Mouse (Mus musculus): ENCODE results near the gene Gucy2c. TPM values are rescaled to one million over a fixed set of nuclear protein-coding genes. Genes with fewer than 3 reads are reported as not detected.

Gucy2c gene
- polyA plus RNA-seq, 1 experiment from 2014 or later, result 78.4 TPM

DNA sequence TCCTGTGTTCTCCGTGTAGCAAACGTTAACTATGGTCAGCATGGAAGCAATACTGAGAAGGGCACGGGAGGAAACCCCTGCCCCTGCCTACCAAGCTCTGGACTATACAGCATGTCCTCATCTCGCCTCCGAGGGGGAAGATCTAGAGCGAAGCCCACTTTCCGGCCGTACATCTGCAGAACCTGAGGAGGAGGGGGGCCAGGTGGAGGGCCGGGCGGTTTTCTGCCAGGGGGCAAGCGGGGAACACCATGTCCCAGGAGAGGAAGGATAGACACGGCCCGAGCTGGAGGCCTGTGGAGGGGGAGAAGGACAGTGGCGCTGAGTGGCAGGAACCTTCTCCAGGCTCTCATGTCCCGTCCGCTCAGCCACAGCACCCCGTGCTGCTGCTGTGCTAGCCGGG lies 39.5 kb upstream of the Gucy2c start:
- no peaks in the 10 kb centered on the region for H3K9me3 ChIP-seq (ENCODE audit: control insufficient read depth)
- no peaks in the 10 kb centered on the region for H3K27me3 ChIP-seq (replicated peaks; ENCODE audit: control insufficient read depth, insufficient read depth, low read length)
- H3K27ac ChIP-seq (ENCODE audit: low read depth, low read length), result no peak overlapping the region
- H3K9ac ChIP-seq (ENCODE audit: low read depth, low read length), result no peak overlapping the region
- ATAC-seq, result no peak
- H3K4me1 ChIP-seq (replicated peaks; ENCODE audit: control insufficient read depth, insufficient read depth, low read length), result no peaks in the 10 kb centered on the region
- H3K4me3 ChIP-seq (ENCODE audit: low read depth, low read length), result no peak overlapping the region
- H3K4me2 ChIP-seq (replicated peaks; ENCODE audit: low read depth), result no peak overlapping the region
- H3K36me3 ChIP-seq (ENCODE audit: control insufficient read depth, insufficient read depth), result peaks cover 81% of the 10 kb centered on the region
- 96% methylated on average over 18 of the region's 18 CpGs for WGBS
- no peak for TF ChIP-seq CTCF (IDR thresholded peaks at IDR 0.05; ENCODE audit: low read depth)

DNA sequence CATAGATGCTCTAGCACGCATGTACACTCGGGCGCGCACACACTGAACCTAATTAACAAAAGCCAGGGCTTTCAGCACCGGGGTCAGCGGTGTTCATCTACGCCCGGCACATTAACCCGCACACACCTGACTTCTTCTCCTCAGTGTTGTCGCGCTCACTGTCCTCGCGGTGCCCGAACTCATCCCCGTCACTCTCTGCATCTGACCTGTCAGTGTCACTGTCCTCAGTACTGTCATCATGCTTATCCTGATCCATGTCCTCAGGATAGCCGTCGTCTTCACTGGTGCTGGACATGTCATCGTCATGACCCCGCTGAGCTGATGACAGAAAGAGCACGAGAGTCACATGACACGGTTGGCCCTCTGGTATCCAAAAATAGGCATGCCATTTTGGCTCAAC lies 38.8 kb upstream of the Gucy2c start:
- H3K9me3 ChIP-seq (ENCODE audit: control insufficient read depth), result no peaks in the 10 kb centered on the region
- no peak for TF ChIP-seq CTCF (IDR thresholded peaks at IDR 0.05; ENCODE audit: low read depth)
- no peaks in the 10 kb centered on the region for H3K27me3 ChIP-seq (replicated peaks; ENCODE audit: control insufficient read depth, insufficient read depth, low read length)
- no peak overlapping the region for H3K27ac ChIP-seq (ENCODE audit: low read depth, low read length)
- no peak overlapping the region for H3K4me2 ChIP-seq (replicated peaks; ENCODE audit: low read depth)
- ATAC-seq, result no peak
- no peak overlapping the region for H3K9ac ChIP-seq (ENCODE audit: low read depth, low read length)
- peaks cover 87% of the 10 kb centered on the region for H3K36me3 ChIP-seq (ENCODE audit: control insufficient read depth, insufficient read depth)
- 97% methylated on average over 21 of the region's 21 CpGs for whole genome bisulfite sequencing
- H3K4me1 ChIP-seq (replicated peaks; ENCODE audit: control insufficient read depth, insufficient read depth, low read length), result no peaks in the 10 kb centered on the region
- no peak overlapping the region for H3K4me3 ChIP-seq (ENCODE audit: low read depth, low read length)

DNA sequence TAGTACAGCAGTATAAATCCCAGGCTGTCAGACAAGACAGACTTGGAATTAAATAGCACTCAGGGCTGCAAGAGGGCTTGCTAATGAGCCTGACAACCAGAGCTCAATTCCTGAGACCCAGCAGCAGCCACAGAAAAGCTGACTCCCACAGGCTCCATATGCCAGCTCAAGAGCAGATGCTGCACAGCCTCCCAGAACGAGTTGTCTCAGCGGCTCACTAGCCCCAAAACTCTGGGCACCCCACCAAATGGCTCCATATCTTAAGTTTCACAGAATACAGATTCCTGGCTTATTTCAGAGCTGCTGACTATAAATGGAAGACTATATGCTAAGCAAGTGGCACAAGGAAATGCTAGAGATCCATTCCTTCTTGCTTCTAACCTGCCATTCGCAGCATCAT lies 36.0 kb upstream of the Gucy2c start:
- H3K4me1 ChIP-seq (replicated peaks; ENCODE audit: control insufficient read depth, insufficient read depth, low read length), result no peaks in the 10 kb centered on the region
- H3K9me3 ChIP-seq (ENCODE audit: control insufficient read depth), result no peaks in the 10 kb centered on the region
- 90% methylated on average over 3 of the region's 3 CpGs for WGBS
- H3K36me3 ChIP-seq (ENCODE audit: control insufficient read depth, insufficient read depth), result peaks cover 84% of the 10 kb centered on the region
- ATAC-seq, result no peak
- H3K4me2 ChIP-seq (replicated peaks; ENCODE audit: low read depth), result no peak overlapping the region
- no peak overlapping the region for H3K9ac ChIP-seq (ENCODE audit: low read depth, low read length)
- TF ChIP-seq CTCF (IDR thresholded peaks at IDR 0.05; ENCODE audit: low read depth), result no peak
- H3K27me3 ChIP-seq (replicated peaks; ENCODE audit: control insufficient read depth, insufficient read depth, low read length), result no peaks in the 10 kb centered on the region
- no peak overlapping the region for H3K27ac ChIP-seq (ENCODE audit: low read depth, low read length)
- H3K4me3 ChIP-seq (ENCODE audit: low read depth, low read length), result no peak overlapping the region

DNA sequence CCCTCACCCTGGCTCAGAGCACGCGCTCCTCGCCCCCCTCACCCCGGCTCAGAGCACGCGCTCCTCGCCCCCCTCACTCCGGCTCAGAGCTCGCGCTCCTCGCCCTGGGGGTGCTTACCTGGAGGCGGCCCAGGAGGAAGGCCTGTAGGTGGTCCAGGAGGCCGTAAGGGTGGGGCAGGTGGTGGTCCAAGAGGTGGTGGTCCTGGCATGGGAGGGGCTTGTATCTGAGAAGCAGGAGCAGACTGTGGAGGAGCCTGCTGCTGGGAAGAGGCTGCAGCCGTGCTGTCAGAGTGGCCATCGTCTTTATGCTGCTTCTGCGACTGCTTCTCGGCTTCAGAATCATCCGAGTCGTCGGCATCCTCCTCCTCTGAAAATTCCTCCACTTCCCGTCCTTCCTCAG lies 35.3 kb upstream of the Gucy2c start:
- Histone ChIP-seq H3K4me1 (replicated peaks; ENCODE audit: control insufficient read depth, insufficient read depth, low read length) (0 out of 2 replicates have a peak, but pooled peaks cover 4% of the 10 kb centered on the region), H3K27ac (ENCODE audit: low read depth, low read length) (no peak overlapping the region), H3K4me2 (replicated peaks; ENCODE audit: low read depth) (no peak overlapping the region), H3K9me3 (ENCODE audit: control insufficient read depth) (no peaks in the 10 kb centered on the region), H3K27me3 (replicated peaks; ENCODE audit: control insufficient read depth, insufficient read depth, low read length) (no peaks in the 10 kb centered on the region), H3K4me3 (ENCODE audit: low read depth, low read length) (no peak overlapping the region), H3K9ac (ENCODE audit: low read depth, low read length) (no peak overlapping the region), H3K36me3 (ENCODE audit: control insufficient read depth, insufficient read depth) (peaks cover 77% of the 10 kb centered on the region)
- no peak for ATAC-seq
- no peak for TF ChIP-seq CTCF (IDR thresholded peaks at IDR 0.05; ENCODE audit: low read depth)
- WGBS, result 90% methylated on average over 21 of the region's 21 CpGs

DNA sequence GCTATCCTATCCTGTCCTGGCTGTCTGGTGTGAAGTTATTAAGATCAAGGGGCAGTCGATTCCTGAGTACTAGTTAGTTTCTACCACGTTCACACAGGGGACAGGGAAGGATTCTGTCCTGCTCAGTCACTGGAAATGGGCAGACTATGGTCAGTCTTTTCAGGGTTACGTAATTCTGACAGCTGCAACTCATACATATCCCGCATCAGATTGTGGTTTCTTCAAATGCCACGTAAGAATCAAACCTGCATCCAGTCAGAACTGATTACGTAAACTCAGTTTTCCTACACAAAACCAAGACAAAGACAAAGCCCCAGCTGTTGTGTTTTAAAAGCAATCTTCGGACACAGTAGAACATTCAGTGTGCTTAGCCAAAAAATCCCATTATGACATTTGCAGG lies 33.8 kb upstream of the Gucy2c start:
- peaks cover 10% of the 10 kb centered on the region; the same call in 1 of the 2 replicates for H3K4me1 ChIP-seq (replicated peaks; ENCODE audit: control insufficient read depth, insufficient read depth, low read length)
- ATAC-seq, result no peak
- no peak overlapping the region for H3K9ac ChIP-seq (ENCODE audit: low read depth, low read length)
- H3K27me3 ChIP-seq (replicated peaks; ENCODE audit: control insufficient read depth, insufficient read depth, low read length), result no peaks in the 10 kb centered on the region
- no peak overlapping the region for H3K4me2 ChIP-seq (replicated peaks; ENCODE audit: low read depth)
- H3K36me3 ChIP-seq (ENCODE audit: control insufficient read depth, insufficient read depth), result peaks cover 62% of the 10 kb centered on the region
- no peak overlapping the region for H3K4me3 ChIP-seq (ENCODE audit: low read depth, low read length)
- H3K27ac ChIP-seq (ENCODE audit: low read depth, low read length), result no peak overlapping the region
- WGBS, result 86% methylated on average over 7 of the region's 7 CpGs
- no peaks in the 10 kb centered on the region for H3K9me3 ChIP-seq (ENCODE audit: control insufficient read depth)
- no peak for TF ChIP-seq CTCF (IDR thresholded peaks at IDR 0.05; ENCODE audit: low read depth)

DNA sequence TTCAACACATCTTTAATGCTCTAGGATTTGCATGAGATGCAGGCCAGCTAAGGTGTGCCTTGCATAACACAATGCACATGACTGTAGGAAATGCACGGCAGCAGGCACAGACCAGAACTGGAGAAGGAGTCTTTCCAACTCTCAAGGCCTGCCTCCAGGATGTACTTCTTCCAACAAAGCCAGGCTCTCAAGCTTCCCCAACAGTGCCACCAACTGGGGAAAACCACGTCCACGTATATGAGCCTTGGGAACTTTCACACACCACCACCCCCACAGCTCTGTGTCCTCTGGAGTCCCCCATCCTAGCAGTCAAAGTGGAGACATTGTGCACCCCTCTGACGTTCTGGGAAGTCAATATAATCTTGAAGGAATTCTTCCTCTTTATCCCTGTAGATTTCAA lies 31.6 kb upstream of the Gucy2c start:
- Histone ChIP-seq H3K27me3 (replicated peaks; ENCODE audit: control insufficient read depth, insufficient read depth, low read length) (no peaks in the 10 kb centered on the region), H3K4me1 (replicated peaks; ENCODE audit: control insufficient read depth, insufficient read depth, low read length) (peaks cover 13% of the 10 kb centered on the region; the same call in 1 of the 2 replicates), H3K4me3 (ENCODE audit: low read depth, low read length) (no peak overlapping the region), H3K36me3 (ENCODE audit: control insufficient read depth, insufficient read depth) (peaks cover 44% of the 10 kb centered on the region), H3K4me2 (replicated peaks; ENCODE audit: low read depth) (no peak overlapping the region), H3K27ac (ENCODE audit: low read depth, low read length) (no peak overlapping the region), H3K9ac (ENCODE audit: low read depth, low read length) (no peak overlapping the region), H3K9me3 (ENCODE audit: control insufficient read depth) (no peaks in the 10 kb centered on the region)
- peak; percentile 70 for TF ChIP-seq CTCF (IDR thresholded peaks at IDR 0.05; ENCODE audit: low read depth)
- ATAC-seq, result no peak
- 23% methylated on average over 4 of the region's 4 CpGs for WGBS

DNA sequence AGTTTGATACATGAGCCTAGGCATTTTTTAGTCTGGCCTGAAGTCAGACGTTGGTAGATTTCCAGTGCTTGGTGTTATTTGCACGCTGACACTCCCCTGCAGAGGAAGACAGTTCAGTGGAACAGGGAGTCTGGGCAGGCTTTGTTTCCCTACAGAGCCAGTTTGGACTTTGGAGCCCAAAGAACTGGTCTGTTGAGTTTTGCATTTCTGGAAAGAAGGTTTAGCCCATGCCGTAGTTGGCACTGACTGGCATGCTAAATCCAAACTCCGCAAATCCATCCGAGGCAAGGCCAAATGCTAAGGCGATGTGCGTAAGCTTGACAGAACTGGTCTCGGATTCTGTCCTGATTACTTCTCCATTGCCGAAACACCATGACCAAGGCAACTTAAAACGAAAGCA lies 29.6 kb upstream of the Gucy2c start:
- Histone ChIP-seq H3K27ac (ENCODE audit: low read depth, low read length) (peak overlapping the region; percentile 35; the same call in 1 of the 2 replicates), H3K4me2 (replicated peaks; ENCODE audit: low read depth) (peak overlapping the region; percentile 35), H3K9ac (ENCODE audit: low read depth, low read length) (no peak overlapping the region), H3K4me3 (ENCODE audit: low read depth, low read length) (no peak overlapping the region), H3K36me3 (ENCODE audit: control insufficient read depth, insufficient read depth) (peaks cover 27% of the 10 kb centered on the region), H3K4me1 (replicated peaks; ENCODE audit: control insufficient read depth, insufficient read depth, low read length) (peaks cover 16% of the 10 kb centered on the region; the same call in 1 of the 2 replicates), H3K27me3 (replicated peaks; ENCODE audit: control insufficient read depth, insufficient read depth, low read length) (no peaks in the 10 kb centered on the region), H3K9me3 (ENCODE audit: control insufficient read depth) (no peaks in the 10 kb centered on the region)
- ATAC-seq, result 0 out of 2 replicates have a peak, but pooled peaks have one; percentile 2
- no peak for TF ChIP-seq CTCF (IDR thresholded peaks at IDR 0.05; ENCODE audit: low read depth)
- 59% methylated on average over 10 of the region's 10 CpGs for WGBS

All from intestine, postnatal 0 days (tissue).